Mouse (Mus musculus): ENCODE measurements at regions not wholly inside any gene's neighbourhood (a gene's known extent, or its start where the extent isn't known, plus 50 kb on each side); places are given as distances from the start of the nearest gene placed in this dataset.

GRCm38 (mm10) chr9:61563017-61563416 lies 190.9 kb downstream of the Tle3 start:
- ATAC-seq (ENCODE audit: insufficient read depth, low read depth) (no peak), DNase-seq (ENCODE audit: low spot score) (no peak)
- H3K9ac ChIP-seq (replicated peaks; ENCODE audit: low read depth, low read length): no peak overlapping the region
- H3K36me3 ChIP-seq (replicated peaks; ENCODE audit: control insufficient read depth, insufficient read depth, low read length): no peaks in the 10 kb centered on the region
- no peak overlapping the region for H3K27ac ChIP-seq (ENCODE audit: low read depth)
- H3K4me2 ChIP-seq (ENCODE audit: low read depth, low read length): no peak overlapping the region
- no peaks in the 10 kb centered on the region for H3K4me1 ChIP-seq (ENCODE audit: control insufficient read depth, insufficient read depth)
- H3K4me3 ChIP-seq (ENCODE audit: low read depth, low read length): no peak overlapping the region
- TF ChIP-seq CTCF (IDR thresholded peaks at IDR 0.05; ENCODE audit: low read depth) (no peak), EP300 (IDR thresholded peaks at IDR 0.05; ENCODE audit: low read depth) (no peak)
- H3K9me3 ChIP-seq (replicated peaks; ENCODE audit: control insufficient read depth, low read length): no peaks in the 10 kb centered on the region
- WGBS: 52% methylated on average over 8 of the region's 8 CpGs
- H3K27me3 ChIP-seq (ENCODE audit: control insufficient read depth, insufficient read depth, low read length): peaks cover 12% of the 10 kb centered on the region

- no peak for ATAC-seq (ENCODE audit: insufficient read depth, low read depth)
- no peak for DNase-seq (ENCODE audit: low spot score)
- H3K27me3 ChIP-seq (ENCODE audit: control insufficient read depth, insufficient read depth, low read length): peaks cover 17% of the 10 kb centered on the region
- no peaks in the 10 kb centered on the region for H3K9me3 ChIP-seq (replicated peaks; ENCODE audit: control insufficient read depth, low read length)
- H3K36me3 ChIP-seq (replicated peaks; ENCODE audit: control insufficient read depth, insufficient read depth, low read length): no peaks in the 10 kb centered on the region
- WGBS: 31% methylated on average over 8 of the region's 8 CpGs
- no peak overlapping the region for H3K4me3 ChIP-seq (ENCODE audit: low read depth, low read length)
- no peak overlapping the region for H3K9ac ChIP-seq (replicated peaks; ENCODE audit: low read depth, low read length)
- no peak overlapping the region for H3K4me2 ChIP-seq (ENCODE audit: low read depth, low read length)
- H3K4me1 ChIP-seq (ENCODE audit: control insufficient read depth, insufficient read depth): no peaks in the 10 kb centered on the region
- TF ChIP-seq CTCF (IDR thresholded peaks at IDR 0.05; ENCODE audit: low read depth) (no peak), EP300 (IDR thresholded peaks at IDR 0.05; ENCODE audit: low read depth) (no peak)
- H3K27ac ChIP-seq (ENCODE audit: low read depth): no peak overlapping the region
Observed at GRCm38 (mm10) chr9:61561551-61561950, 189.4 kb downstream of the Tle3 start.

- no peak overlapping the region for H3K9ac ChIP-seq (replicated peaks; ENCODE audit: low read depth, low read length)
- ATAC-seq (ENCODE audit: insufficient read depth, low read depth) (0 out of 2 replicates have a peak, but pooled peaks have one; percentile 36), DNase-seq (ENCODE audit: low spot score) (no peak)
- no peak for TF ChIP-seq CTCF (IDR thresholded peaks at IDR 0.05; ENCODE audit: low read depth)
- TF ChIP-seq EP300 (IDR thresholded peaks at IDR 0.05; ENCODE audit: low read depth): no peak
- H3K9me3 ChIP-seq (replicated peaks; ENCODE audit: control insufficient read depth, low read length): no peaks in the 10 kb centered on the region
- H3K27me3 ChIP-seq (ENCODE audit: control insufficient read depth, insufficient read depth, low read length): peaks cover 17% of the 10 kb centered on the region
- no peak overlapping the region for H3K27ac ChIP-seq (ENCODE audit: low read depth)
- H3K36me3 ChIP-seq (replicated peaks; ENCODE audit: control insufficient read depth, insufficient read depth, low read length): no peaks in the 10 kb centered on the region
- H3K4me2 ChIP-seq (ENCODE audit: low read depth, low read length): no peak overlapping the region
- WGBS: 77% methylated on average over 10 of the region's 10 CpGs
- H3K4me1 ChIP-seq (ENCODE audit: control insufficient read depth, insufficient read depth): no peaks in the 10 kb centered on the region
- no peak overlapping the region for H3K4me3 ChIP-seq (ENCODE audit: low read depth, low read length)
Observed at GRCm38 (mm10) chr9:61558621-61559020, 186.5 kb downstream of the Tle3 start.

GRCm38 (mm10) chr9:61557025-61557424 lies 184.9 kb downstream of the Tle3 start:
- no peak for ATAC-seq (ENCODE audit: insufficient read depth, low read depth)

GRCm38 (mm10) chr9:61555173-61555572 lies 183.0 kb downstream of the Tle3 start:
- Histone ChIP-seq H3K4me3 (ENCODE audit: low read depth, low read length) (no peak overlapping the region), H3K4me1 (ENCODE audit: control insufficient read depth, insufficient read depth) (no peaks in the 10 kb centered on the region), H3K9me3 (replicated peaks; ENCODE audit: control insufficient read depth, low read length) (no peaks in the 10 kb centered on the region), H3K9ac (replicated peaks; ENCODE audit: low read depth, low read length) (no peak overlapping the region), H3K27me3 (ENCODE audit: control insufficient read depth, insufficient read depth, low read length) (peaks cover 11% of the 10 kb centered on the region; the same call in 1 of the 2 replicates), H3K4me2 (ENCODE audit: low read depth, low read length) (no peak overlapping the region), H3K36me3 (replicated peaks; ENCODE audit: control insufficient read depth, insufficient read depth, low read length) (no peaks in the 10 kb centered on the region), H3K27ac (ENCODE audit: low read depth) (no peak overlapping the region)
- ATAC-seq (ENCODE audit: insufficient read depth, low read depth): no peak
- no peak for DNase-seq (ENCODE audit: low spot score)
- WGBS: 78% methylated on average over 8 of the region's 8 CpGs
- TF ChIP-seq EP300 (IDR thresholded peaks at IDR 0.05; ENCODE audit: low read depth) (no peak), CTCF (IDR thresholded peaks at IDR 0.05; ENCODE audit: low read depth) (no peak)

More at GRCm38 (mm10) chr9:61557025-61557424, 184.9 kb downstream of the Tle3 start:
- WGBS: 83% methylated on average over 7 of the region's 7 CpGs
- Histone ChIP-seq H3K27me3 (ENCODE audit: control insufficient read depth, insufficient read depth, low read length) (peaks cover 15% of the 10 kb centered on the region), H3K36me3 (replicated peaks; ENCODE audit: control insufficient read depth, insufficient read depth, low read length) (no peaks in the 10 kb centered on the region), H3K9me3 (replicated peaks; ENCODE audit: control insufficient read depth, low read length) (no peaks in the 10 kb centered on the region), H3K4me2 (ENCODE audit: low read depth, low read length) (no peak overlapping the region), H3K4me1 (ENCODE audit: control insufficient read depth, insufficient read depth) (no peaks in the 10 kb centered on the region), H3K4me3 (ENCODE audit: low read depth, low read length) (no peak overlapping the region), H3K9ac (replicated peaks; ENCODE audit: low read depth, low read length) (no peak overlapping the region), H3K27ac (ENCODE audit: low read depth) (no peak overlapping the region)
- no peak for DNase-seq (ENCODE audit: low spot score)
- TF ChIP-seq CTCF (IDR thresholded peaks at IDR 0.05; ENCODE audit: low read depth): no peak
- TF ChIP-seq EP300 (IDR thresholded peaks at IDR 0.05; ENCODE audit: low read depth): no peak

- H3K4me1 ChIP-seq (ENCODE audit: control insufficient read depth, insufficient read depth): no peaks in the 10 kb centered on the region
- no peak overlapping the region for H3K9ac ChIP-seq (replicated peaks; ENCODE audit: low read depth, low read length)
- no peaks in the 10 kb centered on the region for H3K9me3 ChIP-seq (replicated peaks; ENCODE audit: control insufficient read depth, low read length)
- no peak overlapping the region for H3K4me2 ChIP-seq (ENCODE audit: low read depth, low read length)
- H3K4me3 ChIP-seq (ENCODE audit: low read depth, low read length): no peak overlapping the region
- TF ChIP-seq EP300 (IDR thresholded peaks at IDR 0.05; ENCODE audit: low read depth) (no peak), CTCF (IDR thresholded peaks at IDR 0.05; ENCODE audit: low read depth) (no peak)
- 60% methylated on average over 7 of the region's 7 CpGs for WGBS
- peak; percentile 16 for DNase-seq (ENCODE audit: low spot score)
- 0 out of 2 replicates have a peak, but pooled peaks have one; percentile 49 for ATAC-seq (ENCODE audit: insufficient read depth, low read depth)
- H3K27ac ChIP-seq (ENCODE audit: low read depth): no peak overlapping the region
- H3K36me3 ChIP-seq (replicated peaks; ENCODE audit: control insufficient read depth, insufficient read depth, low read length): no peaks in the 10 kb centered on the region
- H3K27me3 ChIP-seq (ENCODE audit: control insufficient read depth, insufficient read depth, low read length): peaks cover 14% of the 10 kb centered on the region; the same call in 1 of the 2 replicates
Observed at GRCm38 (mm10) chr9:61554611-61555010, 182.4 kb downstream of the Tle3 start.
